Mouse (Mus musculus) midbrain, embryonic 11.5 days (tissue): ENCODE measurements at regions not wholly inside any gene's neighbourhood (a gene's known extent, or its start where the extent isn't known, plus 50 kb on each side); places are given as distances from the start of the nearest gene placed in this dataset.
"Not testable (repeated sequence)": the region's sequence is repeated elsewhere in the genome, so short reads cannot be mapped to it uniquely, and the experiment has no call there.

Experiments used
- ATAC-seq: fragments of 200-750 bp; cut with Nextera tagmentation; 2 replicates; pipeline ENCODE4 v1.8.0; 2017; ENCODE audit warnings: moderate TSS enrichment, moderate library complexity; ENCODE audit not compliant: low FRiP score
- DNase-seq: peaks from one replicate; pipeline ENCODE4 v3.0.0; 2015; ENCODE audit warnings: low spot score; ENCODE audit errors: missing footprints
- H3K27ac ChIP-seq: fragments of 300-500 bp; sonication (generic); 2 replicates; pipeline ENCODE4 v1.5.1; 2014; ENCODE audit warnings: low read depth, low read length
- H3K27me3 ChIP-seq: fragments of 300-500 bp; sonication (generic); 2 replicates; pipeline ENCODE4 v1.6.1; 2014; ENCODE audit warnings: mild to moderate bottlenecking, low read length, moderate library complexity, mixed read lengths; ENCODE audit not compliant: control insufficient read depth, insufficient read depth
- H3K36me3 ChIP-seq: fragments of 300-500 bp; sonication (generic); 2 replicates; pipeline ENCODE4 v1.6.1; 2014; ENCODE audit warnings: mild to moderate bottlenecking, low read length, moderate library complexity, mixed read lengths; ENCODE audit not compliant: control insufficient read depth, insufficient read depth
- H3K4me1 ChIP-seq: fragments of 300-500 bp; sonication (generic); 2 replicates; pipeline ENCODE4 v1.6.1; 2014; ENCODE audit warnings: low read length; ENCODE audit not compliant: control insufficient read depth, insufficient read depth
- H3K4me2 ChIP-seq: fragments of 300-500 bp; sonication (generic); 2 replicates; pipeline ENCODE4 v1.6.1; 2014; ENCODE audit warnings: mild to moderate bottlenecking, moderate library complexity
- H3K4me3 ChIP-seq: fragments of 300-500 bp; sonication (generic); 2 replicates; pipeline ENCODE4 v1.5.1; 2014; ENCODE audit warnings: low read depth, low read length
- H3K9ac ChIP-seq: fragments of 300-500 bp; sonication (generic); 2 replicates; pipeline ENCODE4 v1.6.1; 2014; ENCODE audit warnings: low read length
- H3K9me3 ChIP-seq: fragments of 300-500 bp; sonication (generic); 2 replicates; pipeline ENCODE4 v1.6.1; 2016; ENCODE audit warnings: low read length; ENCODE audit not compliant: control insufficient read depth
- WGBS: fragments of 180-500 bp; shearing (Covaris S2); extraction: QIAGEN DNeasy Blood & Tissue Kit; methylation state at CpG from one replicate; pipeline ENCODE4 v1.1.7; 2014; 5-methylcytosine and 5-hydroxymethylcytosine counted together

- H3K36me3 ChIP-seq, H3K9me3 ChIP-seq, ATAC-seq, H3K9ac ChIP-seq, H3K27me3 ChIP-seq, H3K27ac ChIP-seq, DNase-seq, H3K4me3 ChIP-seq, H3K4me1 ChIP-seq, H3K4me2 ChIP-seq: not testable (repeated sequence)
- 83% methylated on average over 2 of the region's 5 CpGs for WGBS
Observed at GRCm38 (mm10) chr10:52529661-52530060, 112.3 kb downstream of the Nus1 start.

- H3K9me3 ChIP-seq, result no peaks in the 10 kb centered on the region
- ATAC-seq (no peak), DNase-seq (no peak)
- no peak overlapping the region for H3K27ac ChIP-seq
- H3K4me1 ChIP-seq, result no peaks in the 10 kb centered on the region
- H3K36me3 ChIP-seq, result no peaks in the 10 kb centered on the region
- H3K4me3 ChIP-seq, result no peak overlapping the region
- WGBS, result 65% methylated on average over 3 of the region's 3 CpGs
- H3K9ac ChIP-seq, result no peak overlapping the region
- no peaks in the 10 kb centered on the region for H3K27me3 ChIP-seq
- H3K4me2 ChIP-seq, result no peak overlapping the region
Observed at GRCm38 (mm10) chr10:52530846-52531245, 113.5 kb downstream of the Nus1 start.

- DNase-seq (no peak), ATAC-seq (peak; percentile 79)
- Histone ChIP-seq H3K27ac (no peak overlapping the region), H3K4me2 (no peak overlapping the region), H3K9me3 (no peaks in the 10 kb centered on the region), H3K36me3 (no peaks in the 10 kb centered on the region), H3K27me3 (no peaks in the 10 kb centered on the region), H3K4me3 (no peak overlapping the region), H3K9ac (no peak overlapping the region), H3K4me1 (no peaks in the 10 kb centered on the region)
- WGBS, result 14% methylated on average over 2 of the region's 2 CpGs
Observed at GRCm38 (mm10) chr10:52533278-52533892, 116.0 kb downstream of the Nus1 start.

- Histone ChIP-seq H3K36me3 (no peaks in the 10 kb centered on the region), H3K9ac (no peak overlapping the region), H3K4me2 (no peak overlapping the region), H3K4me3 (no peak overlapping the region), H3K27ac (no peak overlapping the region), H3K9me3 (no peaks in the 10 kb centered on the region), H3K27me3 (no peaks in the 10 kb centered on the region), H3K4me1 (no peaks in the 10 kb centered on the region)
- ATAC-seq, result no peak
- DNase-seq, result no peak
- 55% methylated on average over 4 of the region's 4 CpGs for WGBS
Observed at GRCm38 (mm10) chr10:52533893-52534287, 116.5 kb downstream of the Nus1 start.

GRCm38 (mm10) chr10:52545566-52545965 lies 128.2 kb downstream of the Nus1 start:
- ATAC-seq, result no peak
- WGBS, result 92% methylated on average over 28 of the region's 28 CpGs
- no peak overlapping the region for H3K4me3 ChIP-seq

GRCm38 (mm10) chr10:52577383-52577782 lies 113.0 kb upstream of the Slc35f1 start:
- H3K36me3 ChIP-seq, result no peaks in the 10 kb centered on the region
- 50% methylated on average over 6 of the region's 6 CpGs for WGBS
- no peak overlapping the region for H3K4me2 ChIP-seq
- no peaks in the 10 kb centered on the region for H3K27me3 ChIP-seq
- H3K9me3 ChIP-seq, result no peaks in the 10 kb centered on the region
- H3K27ac ChIP-seq, result no peak overlapping the region
- no peak overlapping the region for H3K9ac ChIP-seq
- ATAC-seq, result peak; percentile 60; the same call in 1 of the 2 replicates
- H3K4me3 ChIP-seq, result no peak overlapping the region
- H3K4me1 ChIP-seq, result no peaks in the 10 kb centered on the region
- peak; percentile 81 for DNase-seq

More at GRCm38 (mm10) chr10:52545566-52545965, 128.2 kb downstream of the Nus1 start:
- Histone ChIP-seq H3K9ac (no peak overlapping the region), H3K27me3 (no peaks in the 10 kb centered on the region), H3K9me3 (no peaks in the 10 kb centered on the region), H3K27ac (no peak overlapping the region), H3K36me3 (no peaks in the 10 kb centered on the region), H3K4me2 (no peak overlapping the region), H3K4me1 (no peaks in the 10 kb centered on the region)
- DNase-seq, result no peak

- peak; percentile 70; the same call in 1 of the 2 replicates for ATAC-seq
- no peak for DNase-seq
- no peaks in the 10 kb centered on the region for H3K27me3 ChIP-seq
- no peaks in the 10 kb centered on the region for H3K9me3 ChIP-seq
- H3K4me2 ChIP-seq, result no peak overlapping the region
- H3K4me1 ChIP-seq, result no peaks in the 10 kb centered on the region
- no peaks in the 10 kb centered on the region for H3K36me3 ChIP-seq
- no peak overlapping the region for H3K4me3 ChIP-seq
- WGBS, result 69% methylated on average over 3 of the region's 3 CpGs
- H3K9ac ChIP-seq, result no peak overlapping the region
- H3K27ac ChIP-seq, result no peak overlapping the region
Observed at GRCm38 (mm10) chr10:52577795-52578194, 112.5 kb upstream of the Slc35f1 start.

- Histone ChIP-seq H3K9me3 (no peaks in the 10 kb centered on the region), H3K4me3 (no peak overlapping the region), H3K27ac (no peak overlapping the region), H3K27me3 (no peaks in the 10 kb centered on the region), H3K4me2 (no peak overlapping the region), H3K9ac (no peak overlapping the region), H3K36me3 (no peaks in the 10 kb centered on the region), H3K4me1 (no peaks in the 10 kb centered on the region)
- ATAC-seq (no peak), DNase-seq (peak; percentile 67)
- WGBS, result 66% methylated on average over 3 of the region's 3 CpGs
Observed at GRCm38 (mm10) chr10:52578238-52578832, 112.0 kb upstream of the Slc35f1 start.

- Histone ChIP-seq H3K9me3 (no peaks in the 10 kb centered on the region), H3K4me1 (no peaks in the 10 kb centered on the region), H3K4me3 (no peak overlapping the region), H3K4me2 (no peak overlapping the region), H3K27me3 (no peaks in the 10 kb centered on the region), H3K9ac (no peak overlapping the region), H3K36me3 (no peaks in the 10 kb centered on the region), H3K27ac (no peak overlapping the region)
- DNase-seq (no peak), ATAC-seq (no peak)
- WGBS, result 97% methylated on average over 12 of the region's 12 CpGs
Observed at GRCm38 (mm10) chr10:52593780-52594179, 96.6 kb upstream of the Slc35f1 start.
